8 mouse cellular contexts compared by ENCODE assay signal in the genomic region with DNA sequence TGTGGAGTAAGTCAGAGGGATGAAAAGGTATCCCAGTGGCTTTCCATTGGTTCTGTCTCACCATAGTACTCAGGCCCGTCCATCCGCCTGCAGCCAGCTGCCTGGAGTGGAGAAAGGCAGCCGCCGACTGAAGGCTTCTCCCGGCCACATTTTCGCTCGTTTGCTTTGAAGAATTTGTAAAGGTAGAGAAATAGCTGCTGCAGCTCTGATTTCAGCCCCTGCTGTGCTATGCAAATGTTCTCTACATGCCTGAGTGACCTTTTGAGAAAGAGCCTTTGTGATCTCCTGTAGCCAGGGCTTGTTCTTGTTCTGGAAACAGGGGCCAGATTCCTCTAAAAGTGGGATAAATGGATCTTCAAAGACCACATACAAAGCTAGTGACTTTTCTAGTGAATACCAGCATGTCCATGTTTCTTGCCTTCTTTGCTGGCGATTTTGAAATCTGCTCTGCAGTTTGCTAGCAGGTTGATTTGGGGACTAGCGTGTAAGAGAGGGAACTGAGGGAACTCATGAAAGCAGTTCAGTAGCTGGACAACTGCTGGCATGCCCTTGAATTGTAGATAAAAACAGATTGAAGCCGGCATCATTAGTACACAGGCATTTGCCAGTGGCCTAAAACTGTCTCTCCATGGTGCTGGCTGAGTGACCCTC. TPM values are rescaled to one million over a fixed set of nuclear protein-coding genes. Genes with fewer than 3 reads are reported as not detected.
DNase-seq lines count a peak whose midpoint lies in the region; ATAC-seq and TF ChIP-seq lines count a peak whose summit lies in the region.
"Had no signal": no experiment of that assay in that cellular context is flagged by ENCODE, and none has a peak within 500 bp of the region (broad histone marks: within the 10 kb centered on the region; RNA-seq: fewer than 3 reads in every experiment).

No protein-coding gene starts in this region.

- WGBS in forebrain, embryonic 13.5 days: 3% methylated on average over 10 of the region's 10 CpGs
- 30% methylated on average over 10 of the region's 10 CpGs for WGBS in limb, embryonic 13.5 days
- 41% methylated on average over 10 of the region's 10 CpGs for WGBS in heart, embryonic 11.5 days (ENCODE audit: insufficient replicate concordance)

- H3K4me1 ChIP-seq in E14TG2a.4 (replicated peaks; ENCODE audit: low read depth, low read length): peaks cover 59% of the 10 kb centered on the region
- H3K4me1 ChIP-seq in forebrain, embryonic 13.5 days: peaks cover 49% of the 10 kb centered on the region
- H3K4me1 ChIP-seq in limb, embryonic 13.5 days: peaks cover 33% of the 10 kb centered on the region
- H3K4me1 ChIP-seq in heart, embryonic 11.5 days (ENCODE audit: control insufficient read depth, insufficient read depth, low read length): no peaks in the 10 kb centered on the region

- DNase-seq in testis, postnatal 10 days (ENCODE audit: low spot score): no peak
- no peak for DNase-seq in ovary, postnatal 36 days (ENCODE audit: low spot score)

- H3K4me3 ChIP-seq in E14TG2a.4 (replicated peaks; ENCODE audit: low read length): peak overlapping the region; percentile 50
- no peak overlapping the region; the same call in 1 of the 2 replicates for H3K4me3 ChIP-seq in forebrain, embryonic 13.5 days
- no peak overlapping the region for H3K4me3 ChIP-seq in limb, embryonic 13.5 days
- no peak overlapping the region for H3K4me3 ChIP-seq in heart, embryonic 11.5 days (ENCODE audit: low read depth, low read length)

- peak; percentile 33; the same call in 1 of the 2 replicates for ATAC-seq in cerebellum, adult (ENCODE audit: insufficient number of reproducible peaks, low FRiP score, low TSS enrichment)
- peak; percentile 22; the same call in 1 of the 2 replicates for ATAC-seq in forebrain, embryonic 13.5 days
- ATAC-seq in limb, embryonic 13.5 days (ENCODE audit: low FRiP score, low read depth): no peak
- no peak for ATAC-seq in heart, embryonic 11.5 days (replicated peaks; ENCODE audit: insufficient number of reproducible peaks, low FRiP score, low TSS enrichment)

- no peaks in the 10 kb centered on the region for H3K27me3 ChIP-seq in E14TG2a.4 (ENCODE audit: insufficient read depth, low read length)
- H3K27me3 ChIP-seq in forebrain, embryonic 13.5 days: peaks cover 9% of the 10 kb centered on the region
- H3K27me3 ChIP-seq in limb, embryonic 13.5 days: peaks cover 4% of the 10 kb centered on the region; the same call in 1 of the 2 replicates
- H3K27me3 ChIP-seq in heart, embryonic 11.5 days (ENCODE audit: control insufficient read depth, insufficient read depth, low read length): no peaks in the 10 kb centered on the region

- no peaks in the 10 kb centered on the region for H3K9me3 ChIP-seq in E14TG2a.4 (ENCODE audit: low read length)
- no peaks in the 10 kb centered on the region for H3K9me3 ChIP-seq in forebrain, embryonic 13.5 days (replicated peaks)
- H3K9me3 ChIP-seq in limb, embryonic 13.5 days: no peaks in the 10 kb centered on the region
- H3K9me3 ChIP-seq in heart, embryonic 11.5 days (replicated peaks; ENCODE audit: control insufficient read depth, low read length): no peaks in the 10 kb centered on the region

- peak overlapping the region; percentile 68 for H3K27ac ChIP-seq in forebrain, embryonic 13.5 days
- H3K27ac ChIP-seq in limb, embryonic 13.5 days: no peak overlapping the region; the same call in 1 of the 2 replicates
- H3K27ac ChIP-seq in heart, embryonic 11.5 days (ENCODE audit: low read depth, low read length): no peak overlapping the region

- H3K9ac ChIP-seq in forebrain, embryonic 13.5 days: peak overlapping the region; percentile 30; the same call in 1 of the 2 replicates
- H3K9ac ChIP-seq in limb, embryonic 13.5 days: peak overlapping the region; percentile 25; the same call in 1 of the 2 replicates
- H3K9ac ChIP-seq in heart, embryonic 11.5 days (ENCODE audit: low read depth, low read length): no peak overlapping the region

- H3K4me2 ChIP-seq in forebrain, embryonic 13.5 days: peak overlapping the region; percentile 45
- H3K4me2 ChIP-seq in limb, embryonic 13.5 days (replicated peaks): peak overlapping the region; percentile 23; the same call in 1 of the 2 replicates
- H3K4me2 ChIP-seq in heart, embryonic 11.5 days: no peak overlapping the region

- peaks cover 33% of the 10 kb centered on the region for H3K36me3 ChIP-seq in E14TG2a.4 (ENCODE audit: insufficient read depth, low read length)
- H3K36me3 ChIP-seq in forebrain, embryonic 13.5 days (ENCODE audit: poor library complexity, severe bottlenecking): peaks cover 19% of the 10 kb centered on the region
- peaks cover 12% of the 10 kb centered on the region for H3K36me3 ChIP-seq in limb, embryonic 13.5 days
- H3K36me3 ChIP-seq in heart, embryonic 11.5 days (ENCODE audit: control insufficient read depth, insufficient read depth, low read length): peaks cover 4% of the 10 kb centered on the region

- TF ChIP-seq CTCF in E14TG2a.4 (conservative IDR thresholded peaks at IDR 0.05; ENCODE audit: low read length): no peak

RNA-seq across cellular contexts. Expression of a gene that starts 4.9 kb away (rescaled TPM):
- polyA plus RNA-seq in forebrain, embryonic 13.5 days (2015; fragmentation: Nextera tagmentation; extraction: Ambion mirVana): 4.6 and 5.6 TPM in 2 replicates
- 7.8 and 11.5 TPM in 2 replicates for polyA plus RNA-seq in limb, embryonic 13.5 days (2015; fragmentation: Nextera tagmentation; extraction: Ambion mirVana)
- polyA plus RNA-seq in heart, embryonic 11.5 days (2014; fragmentation: Nextera tagmentation; extraction: Ambion mirVana): 7.4 and 8.1 TPM in 2 replicates

RNA-seq across cellular contexts. Expression of a gene that starts 40.3 kb away (rescaled TPM):
- polyA plus RNA-seq in forebrain, embryonic 13.5 days (2015; fragmentation: Nextera tagmentation; extraction: Ambion mirVana): not detected in 2 replicates
- polyA plus RNA-seq in limb, embryonic 13.5 days (2015; fragmentation: Nextera tagmentation; extraction: Ambion mirVana): not detected in 2 replicates
- 0.42 and 0.52 TPM in 2 replicates for polyA plus RNA-seq in heart, embryonic 11.5 days (2014; fragmentation: Nextera tagmentation; extraction: Ambion mirVana)
- polyA plus RNA-seq: stomach, embryonic 14.5 days had no signal

RNA-seq across cellular contexts. Expression of a gene that starts 46.0 kb away (rescaled TPM):
- polyA plus RNA-seq in forebrain, embryonic 13.5 days (2015; fragmentation: Nextera tagmentation; extraction: Ambion mirVana): 238 and 247 TPM in 2 replicates
- 206 and 208 TPM in 2 replicates for polyA plus RNA-seq in limb, embryonic 13.5 days (2015; fragmentation: Nextera tagmentation; extraction: Ambion mirVana)
- polyA plus RNA-seq in heart, embryonic 11.5 days (2014; fragmentation: Nextera tagmentation; extraction: Ambion mirVana): 413 and 460 TPM in 2 replicates

Comparison
In these comparisons a context has a peak if more than half of its experiments do, and no peak if none do; other contexts are left out.
1. ATAC-seq: peak in cerebellum, adult (single experiment) and forebrain, embryonic 13.5 days (single experiment); none in limb, embryonic 13.5 days (single experiment) and heart, embryonic 11.5 days (single experiment).